Mouse (Mus musculus) megakaryocyte, embryonic 14.5 days (primary cell): ENCODE measurements at regions not wholly inside any gene's neighbourhood (a gene's known extent, or its start where the extent isn't known, plus 50 kb on each side); places are given as distances from the start of the nearest gene placed in this dataset.

Experiments
- FLI1 ChIP-seq: IDR thresholded peaks from 2 replicates; pipeline ENCODE4 v1.6.1; 2012; ENCODE audit warnings: low read length, inconsistent platforms, mixed read lengths
- GATA1 ChIP-seq: IDR thresholded peaks from 3 replicates; pipeline ENCODE4 v1.6.1; 2012; ENCODE audit warnings: mixed read lengths, low read length, inconsistent platforms, borderline replicate concordance

DNA sequence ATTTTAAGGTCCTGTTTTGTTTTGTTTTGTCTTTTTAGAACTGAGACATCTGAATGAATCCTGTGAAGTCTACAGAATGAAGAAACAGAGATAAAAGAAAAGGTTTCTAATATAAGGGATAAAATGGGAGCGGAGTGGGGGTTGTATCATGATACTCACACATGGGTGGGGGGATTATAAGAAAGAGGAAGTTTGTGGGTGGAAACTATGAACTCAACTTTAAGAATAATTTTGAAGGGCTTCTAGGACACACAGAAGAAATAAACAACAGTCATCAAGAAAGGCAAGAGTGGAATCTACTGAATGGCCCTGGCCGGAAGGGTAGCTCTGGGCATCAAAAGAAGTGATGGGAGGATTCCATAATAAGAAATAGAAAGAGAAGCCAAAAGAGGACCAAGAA, 125.1 kb downstream of the Tomm20 start:
- TF ChIP-seq GATA1 = no peak
- TF ChIP-seq FLI1 = no peak
